Mouse (Mus musculus): ENCODE measurements around the gene Ccdc120. TPM values are rescaled to one million over a fixed set of nuclear protein-coding genes. Genes with fewer than 3 reads are reported as not detected.

Ccdc120 gene
- 4.1 and 8.7 TPM in 2 replicates for polyA plus RNA-seq (2015; fragmentation: Nextera tagmentation; extraction: Ambion mirVana)

GRCm38 (mm10) chrX:7750432-7751116 is at the start of gene Ccdc120:
Gene Ccdc120, minus strand, starts transcription at chrX:7750905.
- H3K4me1 ChIP-seq (replicated peaks): no peaks in the 10 kb centered on the region
- 6% methylated on average over 50 of the region's 56 CpGs for WGBS
- H3K9ac ChIP-seq: peak within 1 kb of the TSS; percentile 60
- H3K4me3 ChIP-seq: peak within 1 kb of the TSS; percentile 72
- H3K9me3 ChIP-seq (replicated peaks): no peaks in the 10 kb centered on the region
- no peaks in the 10 kb centered on the region for H3K36me3 ChIP-seq
- ATAC-seq (replicated peaks; ENCODE audit: insufficient number of reproducible peaks, insufficient read depth, low FRiP score, low read depth): peak; percentile 69
- H3K27me3 ChIP-seq: no peaks in the 10 kb centered on the region
- H3K4me2 ChIP-seq: peak within 1 kb of the TSS; percentile 69
- no peak within 1 kb of the TSS for H3K27ac ChIP-seq

- no peak for ATAC-seq (replicated peaks; ENCODE audit: insufficient number of reproducible peaks, insufficient read depth, low FRiP score, low read depth)
- Histone ChIP-seq H3K36me3 (peaks cover 5% of the 10 kb centered on the region; the same call in 1 of the 2 replicates), H3K27ac (no peak overlapping the region), H3K4me3 (no peak overlapping the region), H3K27me3 (no peaks in the 10 kb centered on the region), H3K4me1 (replicated peaks) (no peaks in the 10 kb centered on the region), H3K4me2 (no peak overlapping the region), H3K9me3 (replicated peaks) (no peaks in the 10 kb centered on the region), H3K9ac (no peak overlapping the region)
- 84% methylated on average over 3 of the region's 3 CpGs for WGBS
Observed at GRCm38 (mm10) chrX:7797327-7797726, 46.6 kb upstream of the Ccdc120 start.

GRCm38 (mm10) chrX:7795016-7795415 is 44.3 kb upstream of the Ccdc120 start:
- 21% methylated on average over 7 of the region's 7 CpGs for WGBS
- no peak for ATAC-seq (replicated peaks; ENCODE audit: insufficient number of reproducible peaks, insufficient read depth, low FRiP score, low read depth)

GRCm38 (mm10) chrX:7793361-7793760 is 42.7 kb upstream of the Ccdc120 start:
- WGBS: 42% methylated on average over 3 of the region's 3 CpGs
- Histone ChIP-seq H3K4me2 (no peak overlapping the region), H3K9ac (no peak overlapping the region), H3K4me1 (replicated peaks) (peaks cover 7% of the 10 kb centered on the region), H3K9me3 (replicated peaks) (no peaks in the 10 kb centered on the region), H3K27ac (no peak overlapping the region), H3K4me3 (no peak overlapping the region), H3K36me3 (no peaks in the 10 kb centered on the region), H3K27me3 (no peaks in the 10 kb centered on the region)
- ATAC-seq (replicated peaks; ENCODE audit: insufficient number of reproducible peaks, insufficient read depth, low FRiP score, low read depth): no peak

More at GRCm38 (mm10) chrX:7795016-7795415, 44.3 kb upstream of the Ccdc120 start:
- no peak overlapping the region for H3K9ac ChIP-seq
- H3K36me3 ChIP-seq: peaks cover 5% of the 10 kb centered on the region; the same call in 1 of the 2 replicates
- H3K27ac ChIP-seq: no peak overlapping the region
- H3K4me3 ChIP-seq: no peak overlapping the region
- H3K4me1 ChIP-seq (replicated peaks): peaks cover 7% of the 10 kb centered on the region
- no peaks in the 10 kb centered on the region for H3K9me3 ChIP-seq (replicated peaks)
- H3K4me2 ChIP-seq: no peak overlapping the region
- no peaks in the 10 kb centered on the region for H3K27me3 ChIP-seq

GRCm38 (mm10) chrX:7790309-7790708 is 39.6 kb upstream of the Ccdc120 start:
- no peak for ATAC-seq (replicated peaks; ENCODE audit: insufficient number of reproducible peaks, insufficient read depth, low FRiP score, low read depth)
- H3K4me2 ChIP-seq: peak overlapping the region; percentile 57
- H3K27ac ChIP-seq: no peak overlapping the region
- peaks cover 7% of the 10 kb centered on the region for H3K4me1 ChIP-seq (replicated peaks)
- H3K36me3 ChIP-seq: no peaks in the 10 kb centered on the region
- H3K27me3 ChIP-seq: no peaks in the 10 kb centered on the region
- 19% methylated on average over 5 of the region's 5 CpGs for WGBS
- H3K9ac ChIP-seq: peak overlapping the region; percentile 56; the same call in 1 of the 2 replicates
- H3K4me3 ChIP-seq: peak overlapping the region; percentile 62
- H3K9me3 ChIP-seq (replicated peaks): no peaks in the 10 kb centered on the region

- Histone ChIP-seq H3K9ac (peak within 1 kb of the TSS; percentile 56; the same call in 1 of the 2 replicates), H3K4me2 (peak within 1 kb of the TSS; percentile 57), H3K27ac (no peak within 1 kb of the TSS), H3K27me3 (no peaks in the 10 kb centered on the region), H3K9me3 (replicated peaks) (no peaks in the 10 kb centered on the region), H3K4me1 (replicated peaks) (peaks cover 7% of the 10 kb centered on the region), H3K4me3 (peak within 1 kb of the TSS; percentile 62), H3K36me3 (no peaks in the 10 kb centered on the region)
- peak; percentile 69 for ATAC-seq (replicated peaks; ENCODE audit: insufficient number of reproducible peaks, insufficient read depth, low FRiP score, low read depth)
- WGBS: 13% methylated on average over 24 of the region's 24 CpGs
Observed at GRCm38 (mm10) chrX:7789542-7790136, 38.9 kb upstream of the Ccdc120 start, which contains the start of gene Gripap1. Gene Gripap1, plus strand, starts transcription at chrX:7789765.

- 64% methylated on average over 4 of the region's 4 CpGs for WGBS
- ATAC-seq (replicated peaks; ENCODE audit: insufficient number of reproducible peaks, insufficient read depth, low FRiP score, low read depth): no peak
- no peak overlapping the region for H3K27ac ChIP-seq
- no peaks in the 10 kb centered on the region for H3K36me3 ChIP-seq
- H3K27me3 ChIP-seq: no peaks in the 10 kb centered on the region
- no peaks in the 10 kb centered on the region for H3K4me1 ChIP-seq (replicated peaks)
- H3K9ac ChIP-seq: no peak overlapping the region
- H3K4me2 ChIP-seq: no peak overlapping the region
- no peak overlapping the region for H3K4me3 ChIP-seq
- H3K9me3 ChIP-seq (replicated peaks): no peaks in the 10 kb centered on the region
Observed at GRCm38 (mm10) chrX:7782603-7783092, 31.9 kb upstream of the Ccdc120 start.

GRCm38 (mm10) chrX:7779294-7779693 is 28.6 kb upstream of the Ccdc120 start:
- no peak overlapping the region for H3K4me2 ChIP-seq
- 20% methylated on average over 3 of the region's 3 CpGs for WGBS
- no peaks in the 10 kb centered on the region for H3K27me3 ChIP-seq
- H3K9me3 ChIP-seq (replicated peaks): no peaks in the 10 kb centered on the region
- no peak overlapping the region for H3K27ac ChIP-seq
- no peaks in the 10 kb centered on the region for H3K36me3 ChIP-seq
- no peak for ATAC-seq (replicated peaks; ENCODE audit: insufficient number of reproducible peaks, insufficient read depth, low FRiP score, low read depth)
- H3K9ac ChIP-seq: no peak overlapping the region
- no peak overlapping the region for H3K4me3 ChIP-seq
- H3K4me1 ChIP-seq (replicated peaks): no peaks in the 10 kb centered on the region

GRCm38 (mm10) chrX:7778450-7779244 is 27.9 kb upstream of the Ccdc120 start:
- no peak overlapping the region for H3K4me2 ChIP-seq
- H3K9me3 ChIP-seq (replicated peaks): no peaks in the 10 kb centered on the region
- no peaks in the 10 kb centered on the region for H3K4me1 ChIP-seq (replicated peaks)
- no peaks in the 10 kb centered on the region for H3K27me3 ChIP-seq
- no peak for ATAC-seq (replicated peaks; ENCODE audit: insufficient number of reproducible peaks, insufficient read depth, low FRiP score, low read depth)
- WGBS: 66% methylated on average over 7 of the region's 7 CpGs
- H3K27ac ChIP-seq: no peak overlapping the region
- H3K4me3 ChIP-seq: no peak overlapping the region
- H3K9ac ChIP-seq: no peak overlapping the region
- H3K36me3 ChIP-seq: no peaks in the 10 kb centered on the region

- Histone ChIP-seq H3K4me1 (replicated peaks) (no peaks in the 10 kb centered on the region), H3K4me3 (no peak overlapping the region), H3K9me3 (replicated peaks) (no peaks in the 10 kb centered on the region), H3K9ac (no peak overlapping the region), H3K27me3 (no peaks in the 10 kb centered on the region), H3K4me2 (no peak overlapping the region), H3K27ac (no peak overlapping the region), H3K36me3 (no peaks in the 10 kb centered on the region)
- 0 out of 2 replicates have a peak, but pooled peaks have one; percentile 27 for ATAC-seq (replicated peaks; ENCODE audit: insufficient number of reproducible peaks, insufficient read depth, low FRiP score, low read depth)
- WGBS: 44% methylated on average over 8 of the region's 8 CpGs
Observed at GRCm38 (mm10) chrX:7776329-7777082, 25.8 kb upstream of the Ccdc120 start.

All from heart, embryonic 15.5 days (tissue).